Mouse (Mus musculus): ENCODE results near the gene Tmem104. TPM values are rescaled to one million over a fixed set of nuclear protein-coding genes. Genes with fewer than 3 reads are reported as not detected.

Tmem104 gene
- polyA plus RNA-seq, 1 experiment = 24.1 TPM

GRCm38 (mm10) chr11:115234320-115235044 is 47.2 kb downstream of the Tmem104 start:
- H3K4me1 ChIP-seq (replicated peaks; ENCODE audit: control insufficient read depth, insufficient read depth, low read length) = peaks cover 71% of the 10 kb centered on the region
- WGBS = 94% methylated on average over 15 of the region's 15 CpGs
- TF ChIP-seq POLR2A (IDR thresholded peaks at IDR 0.05; ENCODE audit: control insufficient read depth, extremely low read depth, insufficient read depth, low read length, poor library complexity) = no peak
- no peak for TF ChIP-seq CTCF (IDR thresholded peaks at IDR 0.05; ENCODE audit: borderline replicate concordance, control insufficient read depth, extremely low read depth, insufficient read depth, low read length, poor library complexity)

DNA sequence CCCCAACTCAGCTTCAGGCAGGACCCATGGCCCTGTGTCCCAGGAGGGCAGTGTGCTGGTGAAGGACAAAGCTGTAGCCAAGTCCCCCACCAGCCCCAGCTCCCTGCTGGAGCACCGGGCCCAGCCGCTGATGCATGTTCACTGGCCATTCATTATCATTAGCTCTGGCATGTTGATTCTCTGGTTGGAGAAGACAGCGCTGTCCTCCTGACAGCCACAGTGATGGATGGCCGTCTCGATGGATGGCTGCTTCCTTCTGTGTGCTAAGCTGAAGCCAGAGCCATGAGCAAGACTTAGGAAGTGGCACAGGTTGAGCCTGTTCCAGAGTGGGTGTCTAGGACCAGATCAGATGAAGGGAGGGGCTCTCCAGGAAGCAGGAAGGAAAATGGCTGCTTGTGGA is 49.3 kb downstream of the Tmem104 start:
- Histone ChIP-seq H3K27ac (ENCODE audit: control insufficient read depth, insufficient read depth, low read length) (no peak overlapping the region), H3K4me3 (ENCODE audit: control insufficient read depth, insufficient read depth, low read length) (no peak overlapping the region), H3K4me1 (replicated peaks; ENCODE audit: control insufficient read depth, insufficient read depth, low read length) (peaks cover 63% of the 10 kb centered on the region), H3K27me3 (ENCODE audit: control insufficient read depth, insufficient read depth, low read length) (no peaks in the 10 kb centered on the region), H3K36me3 (ENCODE audit: control insufficient read depth, insufficient read depth, low read length) (no peaks in the 10 kb centered on the region)
- WGBS = 86% methylated on average over 5 of the region's 5 CpGs
- no peak for TF ChIP-seq CTCF (IDR thresholded peaks at IDR 0.05; ENCODE audit: borderline replicate concordance, control insufficient read depth, extremely low read depth, insufficient read depth, low read length, poor library complexity)
- TF ChIP-seq POLR2A (IDR thresholded peaks at IDR 0.05; ENCODE audit: control insufficient read depth, extremely low read depth, insufficient read depth, low read length, poor library complexity) = no peak
- no peak for DNase-seq

More at GRCm38 (mm10) chr11:115234320-115235044, 47.2 kb downstream of the Tmem104 start:
- H3K27ac ChIP-seq (ENCODE audit: control insufficient read depth, insufficient read depth, low read length) = no peak overlapping the region
- no peak overlapping the region for H3K4me3 ChIP-seq (ENCODE audit: control insufficient read depth, insufficient read depth, low read length)
- H3K27me3 ChIP-seq (ENCODE audit: control insufficient read depth, insufficient read depth, low read length) = no peaks in the 10 kb centered on the region
- no peak for DNase-seq
- H3K36me3 ChIP-seq (ENCODE audit: control insufficient read depth, insufficient read depth, low read length) = no peaks in the 10 kb centered on the region

- TF ChIP-seq CTCF (IDR thresholded peaks at IDR 0.05; ENCODE audit: borderline replicate concordance, control insufficient read depth, extremely low read depth, insufficient read depth, low read length, poor library complexity) (no peak), POLR2A (IDR thresholded peaks at IDR 0.05; ENCODE audit: control insufficient read depth, extremely low read depth, insufficient read depth, low read length, poor library complexity) (no peak)
- Histone ChIP-seq H3K36me3 (ENCODE audit: control insufficient read depth, insufficient read depth, low read length) (0 out of 2 replicates have a peak, but pooled peaks cover 3% of the 10 kb centered on the region), H3K4me1 (replicated peaks; ENCODE audit: control insufficient read depth, insufficient read depth, low read length) (peaks cover 37% of the 10 kb centered on the region), H3K27me3 (ENCODE audit: control insufficient read depth, insufficient read depth, low read length) (no peaks in the 10 kb centered on the region), H3K4me3 (ENCODE audit: control insufficient read depth, insufficient read depth, low read length) (no peak overlapping the region), H3K27ac (ENCODE audit: control insufficient read depth, insufficient read depth, low read length) (no peak overlapping the region)
- DNase-seq = no peak
- WGBS = 86% methylated on average over 11 of the region's 11 CpGs
These were observed 54.1 kb downstream of the Tmem104 start for GRCm38 (mm10) chr11:115241402-115241801.

DNA sequence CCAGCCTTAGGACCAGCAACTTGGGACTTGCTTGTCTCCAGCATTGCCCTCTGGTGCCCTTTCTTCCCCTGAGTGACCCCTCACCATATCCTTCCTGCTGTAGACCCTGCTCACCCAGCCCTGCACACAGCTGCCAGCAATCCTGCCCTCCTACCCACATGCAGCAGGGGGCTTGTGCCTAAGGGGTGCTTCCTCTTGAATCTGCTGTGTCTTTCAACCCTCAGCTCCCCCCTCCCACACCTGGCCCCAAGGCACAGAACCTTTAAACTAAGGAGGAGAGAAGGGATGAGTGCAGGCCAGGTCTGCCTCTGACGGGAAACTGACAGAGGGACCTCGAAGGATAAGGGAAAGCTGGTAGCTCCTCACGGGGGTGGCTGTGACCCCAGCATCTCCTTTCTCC is 55.5 kb downstream of the Tmem104 start:
- Histone ChIP-seq H3K36me3 (ENCODE audit: control insufficient read depth, insufficient read depth, low read length) (0 out of 2 replicates have a peak, but pooled peaks cover 3% of the 10 kb centered on the region), H3K4me3 (ENCODE audit: control insufficient read depth, insufficient read depth, low read length) (no peak overlapping the region), H3K4me1 (replicated peaks; ENCODE audit: control insufficient read depth, insufficient read depth, low read length) (peaks cover 39% of the 10 kb centered on the region), H3K27ac (ENCODE audit: control insufficient read depth, insufficient read depth, low read length) (no peak overlapping the region), H3K27me3 (ENCODE audit: control insufficient read depth, insufficient read depth, low read length) (no peaks in the 10 kb centered on the region)
- no peak for TF ChIP-seq POLR2A (IDR thresholded peaks at IDR 0.05; ENCODE audit: control insufficient read depth, extremely low read depth, insufficient read depth, low read length, poor library complexity)
- peak; percentile 38; the same call in 1 of the 2 replicates for TF ChIP-seq CTCF (IDR thresholded peaks at IDR 0.05; ENCODE audit: borderline replicate concordance, control insufficient read depth, extremely low read depth, insufficient read depth, low read length, poor library complexity)
- no peak for DNase-seq
- WGBS = 74% methylated on average over 3 of the region's 3 CpGs

GRCm38 (mm10) chr11:115243783-115244182 is 56.5 kb downstream of the Tmem104 start:
- H3K27me3 ChIP-seq (ENCODE audit: control insufficient read depth, insufficient read depth, low read length) = no peaks in the 10 kb centered on the region; the same call in 1 of the 2 replicates
- H3K36me3 ChIP-seq (ENCODE audit: control insufficient read depth, insufficient read depth, low read length) = 0 out of 2 replicates have a peak, but pooled peaks cover 3% of the 10 kb centered on the region
- H3K4me1 ChIP-seq (replicated peaks; ENCODE audit: control insufficient read depth, insufficient read depth, low read length) = peaks cover 39% of the 10 kb centered on the region
- no peak for DNase-seq
- WGBS = 97% methylated on average over 12 of the region's 12 CpGs
- no peak for TF ChIP-seq CTCF (IDR thresholded peaks at IDR 0.05; ENCODE audit: borderline replicate concordance, control insufficient read depth, extremely low read depth, insufficient read depth, low read length, poor library complexity)
- TF ChIP-seq POLR2A (IDR thresholded peaks at IDR 0.05; ENCODE audit: control insufficient read depth, extremely low read depth, insufficient read depth, low read length, poor library complexity) = no peak
- H3K27ac ChIP-seq (ENCODE audit: control insufficient read depth, insufficient read depth, low read length) = no peak overlapping the region
- H3K4me3 ChIP-seq (ENCODE audit: control insufficient read depth, insufficient read depth, low read length) = no peak overlapping the region

DNA sequence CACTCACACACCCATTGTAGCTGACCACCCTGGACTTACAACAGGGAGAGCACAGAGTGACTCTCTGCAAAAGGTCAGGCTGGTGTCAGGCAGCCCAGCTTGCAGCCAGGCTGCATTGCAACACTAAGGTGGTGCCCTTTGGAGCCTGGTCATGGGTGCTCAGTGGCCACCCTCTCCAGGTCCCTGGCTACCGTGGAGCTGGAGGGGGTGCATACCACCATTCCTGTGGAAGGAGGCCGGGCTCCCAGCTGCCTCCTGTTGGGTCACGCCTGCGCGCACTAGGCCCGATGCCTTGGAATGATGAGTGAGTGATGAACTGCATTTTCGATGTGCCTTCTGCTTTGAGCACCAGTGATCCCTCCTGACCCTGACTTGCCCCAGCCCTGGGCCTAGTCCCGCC is 57.6 kb downstream of the Tmem104 start:
- Histone ChIP-seq H3K27ac (ENCODE audit: control insufficient read depth, insufficient read depth, low read length) (no peak overlapping the region), H3K4me1 (replicated peaks; ENCODE audit: control insufficient read depth, insufficient read depth, low read length) (peaks cover 43% of the 10 kb centered on the region), H3K27me3 (ENCODE audit: control insufficient read depth, insufficient read depth, low read length) (peaks cover 9% of the 10 kb centered on the region; the same call in 1 of the 2 replicates), H3K4me3 (ENCODE audit: control insufficient read depth, insufficient read depth, low read length) (no peak overlapping the region), H3K36me3 (ENCODE audit: control insufficient read depth, insufficient read depth, low read length) (0 out of 2 replicates have a peak, but pooled peaks cover 3% of the 10 kb centered on the region)
- no peak for DNase-seq
- WGBS = 95% methylated on average over 8 of the region's 8 CpGs
- no peak for TF ChIP-seq POLR2A (IDR thresholded peaks at IDR 0.05; ENCODE audit: control insufficient read depth, extremely low read depth, insufficient read depth, low read length, poor library complexity)
- no peak for TF ChIP-seq CTCF (IDR thresholded peaks at IDR 0.05; ENCODE audit: borderline replicate concordance, control insufficient read depth, extremely low read depth, insufficient read depth, low read length, poor library complexity)

All from thymus, adult 2 months (tissue).